Mouse (Mus musculus) kidney, adult 2 months (tissue): ENCODE data around the gene Sbk2.

Source experiments
- CTCF ChIP-seq: fragments of 200-500 bp; conservative IDR thresholded peaks from 2 replicates; pipeline ENCODE4 v1.5.1; 2011; ENCODE audit warnings: low read depth, mild to moderate bottlenecking, control low read depth, low read length, moderate library complexity, mixed read lengths; ENCODE audit not compliant: insufficient read depth, insufficient read length
- POLR2A ChIP-seq: fragments of 200-500 bp; IDR thresholded peaks from one replicate; pipeline ENCODE4 v1.6.1; 2011; ENCODE audit warnings: low read depth, low read length, control low read depth

- no peak for TF ChIP-seq POLR2A
- no peak for TF ChIP-seq CTCF
These were observed 46.7 kb downstream of the Sbk2 start for GRCm38 (mm10) chr7:4917494-4917893.
